Mouse (Mus musculus): ENCODE results near the gene Cops9. TPM values are rescaled to one million over a fixed set of nuclear protein-coding genes. Genes with fewer than 3 reads are reported as not detected.

The Cops9 gene
- polyA plus RNA-seq, 2 experiments: 99.3 to 237 TPM

DNA sequence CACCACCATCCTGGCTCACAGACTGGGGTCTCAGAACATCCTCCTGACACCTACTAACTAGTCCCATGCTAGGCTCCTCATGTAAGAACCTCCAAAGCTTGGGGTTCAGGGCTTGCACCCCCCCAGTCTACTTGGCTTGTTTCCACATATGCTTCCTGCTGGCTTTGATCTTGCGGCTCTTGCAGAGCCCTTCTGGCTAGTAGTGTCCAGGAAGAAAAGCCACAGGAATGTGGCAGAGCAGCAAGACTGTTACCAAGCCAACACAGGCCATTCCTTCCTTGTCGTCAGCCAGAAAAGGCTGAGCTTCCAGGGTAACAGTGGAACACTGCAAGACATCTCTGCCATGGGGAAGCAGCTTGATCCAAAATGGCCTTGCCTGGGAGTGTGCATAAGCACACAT is 12.9 kb upstream of the Cops9 start:
- no peaks in the 10 kb centered on the region for H3K9me3 ChIP-seq (ENCODE audit: control insufficient read depth, low read length)
- DNase-seq (ENCODE audit: low read depth in 3 of 3, low spot score in 3 of 3) (no peak), ATAC-seq (ENCODE audit: insufficient read depth) (no peak)
- 42% methylated on average over 2 of the region's 2 CpGs for WGBS (ENCODE audit: insufficient replicate concordance)
- TF ChIP-seq CTCF (IDR thresholded peaks at IDR 0.05; ENCODE audit: low read depth) (no peak), EP300 (IDR thresholded peaks at IDR 0.05; ENCODE audit: low read depth) (no peak)
- no peak overlapping the region for H3K27ac ChIP-seq
- H3K4me1 ChIP-seq (replicated peaks; ENCODE audit: control insufficient read depth in 2 of 2, insufficient read depth in 2 of 2, low read length in 1 of 2): peaks cover 0 to 4% of the 10 kb centered on the region in 2 experiments; a peak in 2 of 4 replicates
- no peaks in the 10 kb centered on the region for H3K27me3 ChIP-seq (ENCODE audit: control insufficient read depth, insufficient read depth, low read length)
- no peak overlapping the region for H3K4me3 ChIP-seq (ENCODE audit: insufficient read depth in 1 of 2, low read depth in 2 of 2, low read length in 2 of 2)
- no peak overlapping the region for H3K9ac ChIP-seq (replicated peaks)
- H3K36me3 ChIP-seq (replicated peaks; ENCODE audit: control insufficient read depth, insufficient read depth, low read depth): no peaks in the 10 kb centered on the region
- no peak overlapping the region for H3K4me2 ChIP-seq (ENCODE audit: low read depth)

DNA sequence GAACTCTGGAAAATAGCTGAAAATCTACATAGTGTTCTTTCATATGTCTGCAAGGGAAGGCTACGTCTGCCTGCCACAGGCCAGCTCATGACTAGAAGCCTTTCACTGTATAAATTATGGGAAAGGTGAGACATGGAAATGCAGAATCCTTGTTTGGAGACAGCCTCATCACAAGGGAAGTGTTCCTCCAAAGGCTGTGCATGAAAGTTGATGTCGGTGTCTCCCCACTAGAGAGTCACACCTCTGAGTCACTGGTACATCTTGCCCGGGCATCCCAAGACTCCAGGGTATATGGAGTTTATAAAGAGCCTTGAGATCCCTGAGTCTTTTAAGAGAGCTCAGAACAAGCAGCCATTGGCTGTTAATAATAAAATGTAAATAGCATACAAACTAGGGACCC is 11.4 kb upstream of the Cops9 start:
- H3K9ac ChIP-seq (replicated peaks): no peak overlapping the region
- TF ChIP-seq CTCF (IDR thresholded peaks at IDR 0.05; ENCODE audit: low read depth) (no peak), EP300 (IDR thresholded peaks at IDR 0.05; ENCODE audit: low read depth) (no peak)
- ATAC-seq (ENCODE audit: insufficient read depth): no peak
- H3K4me1 ChIP-seq (replicated peaks; ENCODE audit: control insufficient read depth in 2 of 2, insufficient read depth in 2 of 2, low read length in 1 of 2): 0 out of 4 replicates have a peak, but pooled peaks cover 0 to 2% of the 10 kb centered on the region in 2 experiments
- no peak overlapping the region for H3K27ac ChIP-seq
- no peak for DNase-seq (ENCODE audit: low read depth in 3 of 3, low spot score in 3 of 3)
- H3K9me3 ChIP-seq (ENCODE audit: control insufficient read depth, low read length): no peaks in the 10 kb centered on the region
- no peaks in the 10 kb centered on the region for H3K27me3 ChIP-seq (ENCODE audit: control insufficient read depth, insufficient read depth, low read length)
- no peak overlapping the region for H3K4me3 ChIP-seq (ENCODE audit: insufficient read depth in 1 of 2, low read depth in 2 of 2, low read length in 2 of 2)
- H3K4me2 ChIP-seq (ENCODE audit: low read depth): no peak overlapping the region
- H3K36me3 ChIP-seq (replicated peaks; ENCODE audit: control insufficient read depth, insufficient read depth, low read depth): no peaks in the 10 kb centered on the region
- WGBS (ENCODE audit: insufficient replicate concordance): 68% methylated on average over 3 of the region's 3 CpGs

DNA sequence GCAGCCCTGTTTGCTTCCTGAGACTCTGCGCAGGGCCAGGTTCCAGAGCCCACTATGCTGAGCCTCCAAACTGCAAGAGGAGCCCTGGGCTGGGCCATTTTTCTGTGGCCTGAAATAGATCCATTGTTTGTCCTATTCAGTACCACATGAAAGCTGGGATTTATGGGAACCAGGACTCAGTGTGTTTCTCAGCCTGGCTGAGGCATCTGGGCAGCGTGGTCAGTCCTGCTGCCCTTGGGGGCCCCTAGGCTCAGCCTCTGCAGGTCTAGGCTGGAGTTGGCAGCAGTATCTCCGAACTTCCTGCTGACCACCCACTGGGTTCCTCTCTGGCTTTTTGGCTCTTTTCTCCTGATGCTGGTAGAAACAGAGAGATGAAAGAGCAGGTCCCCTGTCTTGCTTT is 9.7 kb upstream of the Cops9 start:
- TF ChIP-seq EP300 (IDR thresholded peaks at IDR 0.05; ENCODE audit: low read depth) (no peak), CTCF (IDR thresholded peaks at IDR 0.05; ENCODE audit: low read depth) (no peak)
- no peaks in the 10 kb centered on the region for H3K36me3 ChIP-seq (replicated peaks; ENCODE audit: control insufficient read depth, insufficient read depth, low read depth)
- DNase-seq (ENCODE audit: low read depth in 3 of 3, low spot score in 3 of 3) (no peak), ATAC-seq (ENCODE audit: insufficient read depth) (no peak)
- no peaks in the 10 kb centered on the region for H3K27me3 ChIP-seq (ENCODE audit: control insufficient read depth, insufficient read depth, low read length)
- 54% methylated on average over 3 of the region's 3 CpGs for WGBS (ENCODE audit: insufficient replicate concordance)
- peaks cover 0 to 6% of the 10 kb centered on the region in 2 experiments; a peak in 1 of 4 replicates for H3K4me1 ChIP-seq (replicated peaks; ENCODE audit: control insufficient read depth in 2 of 2, insufficient read depth in 2 of 2, low read length in 1 of 2)
- no peaks in the 10 kb centered on the region for H3K9me3 ChIP-seq (ENCODE audit: control insufficient read depth, low read length)
- H3K4me3 ChIP-seq (ENCODE audit: insufficient read depth in 1 of 2, low read depth in 2 of 2, low read length in 2 of 2): no peak overlapping the region
- H3K27ac ChIP-seq: no peak overlapping the region
- no peak overlapping the region for H3K4me2 ChIP-seq (ENCODE audit: low read depth)
- H3K9ac ChIP-seq (replicated peaks): no peak overlapping the region

DNA sequence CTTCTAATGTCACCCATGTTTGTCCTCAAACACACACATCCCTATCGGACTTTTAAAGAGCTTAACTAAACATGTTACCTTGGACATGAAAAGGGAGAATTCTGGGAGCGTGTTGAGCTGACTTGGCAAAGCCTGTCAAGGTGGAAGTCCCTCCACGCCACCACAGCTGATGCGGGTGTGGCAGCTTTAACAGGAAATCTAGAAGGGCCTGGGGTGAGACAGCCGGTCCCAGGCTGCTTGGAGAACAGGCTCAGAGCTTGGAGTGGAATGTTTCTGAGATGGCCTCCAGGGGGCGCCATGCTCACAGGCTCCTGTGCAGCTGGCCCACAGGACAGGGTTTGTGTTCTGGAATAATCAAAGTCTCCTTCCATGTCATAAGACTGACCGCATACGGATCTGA is 6.9 kb upstream of the Cops9 start, which contains the start of gene Otos:
Otos (minus strand) TSS at position 169 of the 400 bp plus-strand sequence.
- H3K9ac ChIP-seq (replicated peaks): no peak within 1 kb of the TSS
- peak; percentile 86 for TF ChIP-seq CTCF (IDR thresholded peaks at IDR 0.05; ENCODE audit: low read depth)
- no peak for TF ChIP-seq EP300 (IDR thresholded peaks at IDR 0.05; ENCODE audit: low read depth)
- WGBS (ENCODE audit: insufficient replicate concordance): 18% methylated on average over 8 of the region's 8 CpGs
- DNase-seq (ENCODE audit: low read depth in 3 of 3, low spot score in 3 of 3) (peak; percentile 22 to 37 (median 28)), ATAC-seq (ENCODE audit: insufficient read depth) (no peak)
- H3K4me1 ChIP-seq (replicated peaks; ENCODE audit: control insufficient read depth in 2 of 2, insufficient read depth in 2 of 2, low read length in 1 of 2): peaks cover 0 to 6% of the 10 kb centered on the region in 2 experiments; a peak in 1 of 4 replicates
- no peaks in the 10 kb centered on the region for H3K36me3 ChIP-seq (replicated peaks; ENCODE audit: control insufficient read depth, insufficient read depth, low read depth)
- no peaks in the 10 kb centered on the region for H3K27me3 ChIP-seq (ENCODE audit: control insufficient read depth, insufficient read depth, low read length)
- no peak within 1 kb of the TSS for H3K27ac ChIP-seq
- peak within 1 kb of the TSS in 1 of 2 experiments; percentile 1; a peak in 1 of 4 replicates for H3K4me3 ChIP-seq (ENCODE audit: insufficient read depth in 1 of 2, low read depth in 2 of 2, low read length in 2 of 2)
- H3K9me3 ChIP-seq (ENCODE audit: control insufficient read depth, low read length): no peaks in the 10 kb centered on the region
- H3K4me2 ChIP-seq (ENCODE audit: low read depth): peak within 1 kb of the TSS; percentile 45

DNA sequence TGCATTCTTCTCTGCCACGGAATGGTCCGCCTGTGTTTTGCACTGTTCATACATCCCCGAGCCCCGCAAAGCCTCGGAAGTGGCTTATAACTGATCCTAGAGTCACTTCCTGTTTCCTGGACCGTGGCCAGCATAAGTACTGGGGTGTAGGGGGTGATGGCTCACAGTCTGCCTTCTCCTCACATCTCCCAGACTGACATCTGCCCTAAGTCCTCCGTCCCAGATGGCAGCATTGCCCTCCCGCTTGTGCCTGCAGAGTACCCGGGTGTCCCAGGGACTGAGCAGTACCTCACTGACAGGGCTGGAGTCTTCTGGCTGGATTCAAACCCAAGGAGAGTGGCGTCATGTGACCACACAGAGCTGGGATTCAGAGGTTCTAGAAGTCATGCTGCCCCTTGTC is 6.4 kb upstream of the Cops9 start:
- no peaks in the 10 kb centered on the region for H3K27me3 ChIP-seq (ENCODE audit: control insufficient read depth, insufficient read depth, low read length)
- TF ChIP-seq CTCF (IDR thresholded peaks at IDR 0.05; ENCODE audit: low read depth): no peak
- no peak for TF ChIP-seq EP300 (IDR thresholded peaks at IDR 0.05; ENCODE audit: low read depth)
- H3K27ac ChIP-seq: no peak overlapping the region
- DNase-seq (ENCODE audit: low read depth in 3 of 3, low spot score in 3 of 3): no peak
- peaks cover 0 to 6% of the 10 kb centered on the region in 2 experiments; a peak in 1 of 4 replicates for H3K4me1 ChIP-seq (replicated peaks; ENCODE audit: control insufficient read depth in 2 of 2, insufficient read depth in 2 of 2, low read length in 1 of 2)
- 15% methylated on average over 10 of the region's 10 CpGs for WGBS (ENCODE audit: insufficient replicate concordance)
- no peak overlapping the region for H3K9ac ChIP-seq (replicated peaks)
- no peaks in the 10 kb centered on the region for H3K36me3 ChIP-seq (replicated peaks; ENCODE audit: control insufficient read depth, insufficient read depth, low read depth)
- peak overlapping the region in 1 of 2 experiments; percentile 1; a peak in 1 of 4 replicates for H3K4me3 ChIP-seq (ENCODE audit: insufficient read depth in 1 of 2, low read depth in 2 of 2, low read length in 2 of 2)
- H3K9me3 ChIP-seq (ENCODE audit: control insufficient read depth, low read length): no peaks in the 10 kb centered on the region
- no peak for ATAC-seq (ENCODE audit: insufficient read depth)
- peak overlapping the region; percentile 45 for H3K4me2 ChIP-seq (ENCODE audit: low read depth)
